In genomic region chr2:103792009-103792408, GRCm38 (mm10) we compare ENCODE assay signal across 24 mouse cellular contexts. TPM values are rescaled to one million over a fixed set of nuclear protein-coding genes. Genes with fewer than 3 reads are reported as not detected.
DNase-seq lines count a peak whose midpoint lies in the region; ATAC-seq lines count a peak whose summit lies in the region.
"Had no signal": no experiment of that assay in that cellular context is flagged by ENCODE, and none has a peak within 500 bp of the region (broad histone marks: within the 10 kb centered on the region; RNA-seq: fewer than 3 reads in every experiment).

No protein-coding gene starts in this region.

- no peaks in the 10 kb centered on the region for H3K9me3 ChIP-seq in hindbrain, embryonic 12.5 days (replicated peaks)
- no peaks in the 10 kb centered on the region for H3K9me3 ChIP-seq in hindbrain, embryonic 16.5 days (ENCODE audit: control insufficient read depth, low read length)
- no peaks in the 10 kb centered on the region for H3K9me3 ChIP-seq in neural tube, embryonic 13.5 days
- H3K9me3 ChIP-seq: embryonic facial prominence, embryonic 15.5 days; forebrain, embryonic 10.5 days; heart, embryonic 10.5 days; hindbrain, embryonic 10.5 days; hindbrain, embryonic 15.5 days had no signal

- H3K4me1 ChIP-seq in hindbrain, embryonic 12.5 days, result peaks cover 31% of the 10 kb centered on the region
- H3K4me1 ChIP-seq in hindbrain, embryonic 16.5 days (ENCODE audit: control insufficient read depth, insufficient read depth, low read depth, low read length), result peaks cover 21% of the 10 kb centered on the region
- H3K4me1 ChIP-seq in neural tube, embryonic 13.5 days (replicated peaks), result peaks cover 59% of the 10 kb centered on the region
- H3K4me1 ChIP-seq: heart, embryonic 10.5 days had no signal

- no peak overlapping the region for H3K27ac ChIP-seq in hindbrain, embryonic 12.5 days
- no peak overlapping the region for H3K27ac ChIP-seq in hindbrain, embryonic 16.5 days (ENCODE audit: low read depth, low read length)
- no peak overlapping the region for H3K27ac ChIP-seq in neural tube, embryonic 13.5 days (replicated peaks)
- H3K27ac ChIP-seq: embryonic facial prominence, embryonic 15.5 days; forebrain, embryonic 10.5 days; heart, embryonic 10.5 days; hindbrain, embryonic 10.5 days; hindbrain, embryonic 15.5 days had no signal

- no peaks in the 10 kb centered on the region for H3K27me3 ChIP-seq in hindbrain, embryonic 12.5 days
- H3K27me3 ChIP-seq in hindbrain, embryonic 16.5 days (replicated peaks; ENCODE audit: control insufficient read depth, insufficient read depth, low read length), result no peaks in the 10 kb centered on the region
- no peaks in the 10 kb centered on the region for H3K27me3 ChIP-seq in neural tube, embryonic 13.5 days
- H3K27me3 ChIP-seq: CH12.LX; embryonic facial prominence, embryonic 15.5 days; hindbrain, embryonic 15.5 days; Patski had no signal

- H3K36me3 ChIP-seq in hindbrain, embryonic 12.5 days, result peaks cover 27% of the 10 kb centered on the region
- peaks cover 7% of the 10 kb centered on the region; the same call in 1 of the 2 replicates for H3K36me3 ChIP-seq in hindbrain, embryonic 16.5 days (ENCODE audit: control insufficient read depth, insufficient read depth, low read length)
- H3K36me3 ChIP-seq in neural tube, embryonic 13.5 days, result peaks cover 28% of the 10 kb centered on the region

- H3K4me2 ChIP-seq in hindbrain, embryonic 12.5 days (replicated peaks), result 0 out of 2 replicates have a peak overlapping the region, but pooled peaks have one; percentile 13
- no peak overlapping the region for H3K4me2 ChIP-seq in hindbrain, embryonic 16.5 days (ENCODE audit: low read length)
- H3K4me2 ChIP-seq in neural tube, embryonic 13.5 days, result peak overlapping the region; percentile 13; the same call in 1 of the 2 replicates
- H3K4me2 ChIP-seq: embryonic facial prominence, embryonic 15.5 days; hindbrain, embryonic 15.5 days had no signal

- 100% methylated on average over 1 of the region's 1 CpGs for WGBS in hindbrain, embryonic 12.5 days
- WGBS in hindbrain, embryonic 16.5 days, result 88% methylated on average over 1 of the region's 1 CpGs
- 98% methylated on average over 1 of the region's 1 CpGs for WGBS in neural tube, embryonic 13.5 days

- H3K4me3 ChIP-seq in hindbrain, embryonic 12.5 days, result no peak overlapping the region
- no peak overlapping the region for H3K4me3 ChIP-seq in hindbrain, embryonic 16.5 days (ENCODE audit: low read length)
- H3K4me3 ChIP-seq in neural tube, embryonic 13.5 days, result no peak overlapping the region
- H3K4me3 ChIP-seq: embryonic facial prominence, embryonic 15.5 days; erythroblast, embryonic 14.5 days; forebrain, embryonic 10.5 days; heart, embryonic 10.5 days; hindbrain, embryonic 10.5 days; hindbrain, embryonic 15.5 days had no signal

- DNase-seq in neural tube, embryonic 10.5 days (ENCODE audit: extremely low spot score, low spot score), result no peak
- peak; percentile 55 for DNase-seq in R1 (ENCODE audit: low read depth, low spot score)
- no peak for DNase-seq in right cerebral cortex, postnatal 36 days (ENCODE audit: low spot score in 2 of 2)
- DNase-seq: adrenal gland, adult 8-10 months; adrenal gland, postnatal 36 days; cerebellum, adult 11 months; cerebellum, adult 8-10 months; cerebellum, postnatal 14 days; embryo, embryonic 11 days; gastrocnemius, postnatal 10 days; heart, adult 18-20 months had no signal

- no peak overlapping the region for H3K9ac ChIP-seq in hindbrain, embryonic 12.5 days
- H3K9ac ChIP-seq in hindbrain, embryonic 16.5 days (ENCODE audit: low read depth, low read length), result no peak overlapping the region
- H3K9ac ChIP-seq in neural tube, embryonic 13.5 days, result no peak overlapping the region
- H3K9ac ChIP-seq: embryonic facial prominence, embryonic 15.5 days; hindbrain, embryonic 15.5 days had no signal

- no peak for ATAC-seq in hindbrain, embryonic 12.5 days (ENCODE audit: low FRiP score)
- no peak for ATAC-seq in hindbrain, embryonic 16.5 days
- ATAC-seq in neural tube, embryonic 13.5 days (ENCODE audit: low read depth), result no peak
- ATAC-seq: forebrain, embryonic 16.5 days; inflammation-experienced regulatory T-cells, adult 6 months; Patski had no signal

RNA-seq across cellular contexts. Expression of gene Caprin1, which starts 5.4 kb away (rescaled TPM):
- 538 and 571 TPM in 2 replicates for polyA plus RNA-seq in hindbrain, embryonic 12.5 days (2016; fragmentation: Nextera tagmentation; extraction: Ambion mirVana)
- polyA plus RNA-seq in hindbrain, embryonic 16.5 days (2015; fragmentation: Nextera tagmentation; extraction: Ambion mirVana), result 263 and 333 TPM in 2 replicates
- 412 and 425 TPM in 2 replicates for polyA plus RNA-seq in neural tube, embryonic 13.5 days (2015; fragmentation: Nextera tagmentation; extraction: Ambion mirVana)

RNA-seq across cellular contexts. Expression of gene Nat10, which starts 30.9 kb away (rescaled TPM):
- 23.5 and 25.7 TPM in 2 replicates for polyA plus RNA-seq in hindbrain, embryonic 12.5 days (2016; fragmentation: Nextera tagmentation; extraction: Ambion mirVana)
- polyA plus RNA-seq in hindbrain, embryonic 16.5 days (2015; fragmentation: Nextera tagmentation; extraction: Ambion mirVana), result 19.3 and 19.8 TPM in 2 replicates
- 17.3 and 19.0 TPM in 2 replicates for polyA plus RNA-seq in neural tube, embryonic 13.5 days (2015; fragmentation: Nextera tagmentation; extraction: Ambion mirVana)
